Mouse (Mus musculus) lung, embryonic 14.5 days (tissue): ENCODE data around the gene Crisp3. TPM values are rescaled to one million over a fixed set of nuclear protein-coding genes. Genes with fewer than 3 reads are reported as not detected.
"Not testable (repeated sequence)": the region's sequence is repeated elsewhere in the genome, so short reads cannot be mapped to it uniquely, and the experiment has no call there.

Experiments
- ATAC-seq: fragments of 200-750 bp; cut with Nextera tagmentation; 2 replicates; pipeline ENCODE4 v1.8.0; 2017; ENCODE audit warnings: mild to moderate bottlenecking, moderate TSS enrichment, moderate library complexity; ENCODE audit not compliant: insufficient read depth
- DNase-seq: peaks from one replicate; pipeline ENCODE4 v3.0.0-alpha.2; 2015
- H3K27ac ChIP-seq: fragments of 300-500 bp; sonication (generic); 2 replicates; pipeline ENCODE4 v1.5.1; 2014; ENCODE audit warnings: low read depth, mild to moderate bottlenecking, moderate library complexity
- H3K27me3 ChIP-seq: fragments of 300-500 bp; sonication (generic); 2 replicates; pipeline ENCODE4 v1.6.1; 2014; ENCODE audit warnings: low read length, control low read depth; ENCODE audit not compliant: insufficient read depth
- H3K36me3 ChIP-seq: fragments of 300-500 bp; sonication (generic); 2 replicates; pipeline ENCODE4 v1.6.1; 2014; ENCODE audit warnings: control low read depth; ENCODE audit not compliant: insufficient read depth
- H3K4me1 ChIP-seq: fragments of 300-500 bp; sonication (generic); 2 replicates; pipeline ENCODE4 v1.6.1; 2014; ENCODE audit warnings: antibody characterized with exemption, control low read depth; ENCODE audit not compliant: insufficient read depth
- H3K4me2 ChIP-seq: fragments of 300-500 bp; sonication (generic); 2 replicates; pipeline ENCODE4 v1.6.1; 2014; ENCODE audit warnings: mild to moderate bottlenecking
- H3K4me3 ChIP-seq: fragments of 300-500 bp; sonication (generic); 2 replicates; pipeline ENCODE4 v1.5.1; 2014; ENCODE audit warnings: low read depth, low read length
- H3K9ac ChIP-seq: fragments of 300-500 bp; sonication (generic); 2 replicates; pipeline ENCODE4 v1.6.1; 2014
- H3K9me3 ChIP-seq: fragments of 300-500 bp; sonication (generic); 2 replicates; pipeline ENCODE4 v1.6.1; 2016; ENCODE audit warnings: low read depth, low read length, control low read depth
- CTCF ChIP-seq: IDR thresholded peaks from 2 replicates; pipeline ENCODE4 v1.5.1; 2016; ENCODE audit warnings: antibody characterized with exemption, low read depth
- WGBS: fragments of 180-500 bp; shearing (Covaris S2); extraction: QIAGEN DNeasy Blood & Tissue Kit; methylation state at CpG from one replicate; pipeline ENCODE4 v1.1.7; 2014; 5-methylcytosine and 5-hydroxymethylcytosine counted together
- polyA plus RNA-seq: library from polyadenylated mRNA; unstranded; fragments of >200 nt; fragmentation: Nextera tagmentation; extraction: Ambion mirVana; gene quantifications from 2 replicates; pipeline ENCODE4 v1.2.1, GENCODE M21; 2014

Gene Crisp3
- polyA plus RNA-seq, result not detected in 2 replicates

DNA sequence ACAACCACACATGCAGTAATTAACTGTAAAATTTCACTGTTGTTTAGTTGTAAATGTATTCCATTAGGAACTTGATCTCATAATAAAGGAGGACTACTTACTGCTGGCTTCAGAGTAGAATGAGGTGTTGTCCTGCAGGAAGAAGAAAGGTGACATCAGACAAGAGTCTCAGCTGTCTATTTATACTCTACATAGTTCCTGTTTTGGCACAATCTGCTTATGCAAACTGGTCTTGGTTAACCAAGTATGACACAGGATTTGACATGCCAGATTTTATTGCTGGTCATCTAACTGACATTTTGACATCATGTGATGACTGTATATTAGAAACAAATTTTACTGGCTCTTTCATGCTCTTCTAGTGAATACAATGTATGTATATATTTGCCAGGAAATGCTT lies at the start of gene Crisp3:
Gene Crisp3 (minus strand): TSS at position 154 of the 400 bp plus-strand sequence.
- Histone ChIP-seq H3K4me1 (no peaks in the 10 kb centered on the region), H3K4me2 (no peak within 1 kb of the TSS)
- TF ChIP-seq CTCF, result no peak

DNA sequence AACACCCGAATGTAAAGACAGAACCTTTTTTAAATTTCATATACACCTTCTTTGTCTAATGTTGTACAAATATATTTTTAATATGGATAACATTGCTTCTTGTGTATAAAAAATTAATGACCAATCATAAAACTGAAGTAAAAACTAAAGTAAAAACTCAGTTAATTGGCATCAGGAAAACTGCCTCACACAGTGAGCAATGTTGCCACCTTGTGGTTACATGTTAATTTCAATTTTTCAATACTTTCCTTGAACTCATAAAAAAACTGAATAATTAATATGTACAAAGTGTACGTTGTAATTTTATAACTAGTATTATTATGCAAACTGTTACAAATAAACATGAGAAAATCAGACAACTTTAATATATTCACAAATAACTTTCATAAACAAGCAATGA lies 43.3 kb upstream of the Crisp3 start:
- no peak overlapping the region for H3K9ac ChIP-seq
- H3K4me2 ChIP-seq, result no peak overlapping the region
- H3K4me3 ChIP-seq, result no peak overlapping the region
- no peaks in the 10 kb centered on the region for H3K36me3 ChIP-seq
- no peaks in the 10 kb centered on the region for H3K9me3 ChIP-seq
- no peaks in the 10 kb centered on the region for H3K27me3 ChIP-seq
- WGBS, result 68% methylated on average over 2 of the region's 2 CpGs
- 0 out of 2 replicates have a peak, but pooled peaks have one; percentile 18 for TF ChIP-seq CTCF
- H3K27ac ChIP-seq, result no peak overlapping the region
- peak; percentile 18 for DNase-seq
- no peak for ATAC-seq
- H3K4me1 ChIP-seq, result no peaks in the 10 kb centered on the region

More for the DNA sequence above, at the start of gene Crisp3:
- no peak within 1 kb of the TSS for H3K4me3 ChIP-seq
- H3K9ac ChIP-seq, result no peak within 1 kb of the TSS
- no peaks in the 10 kb centered on the region for H3K36me3 ChIP-seq
- DNase-seq (no peak), ATAC-seq (no peak)
- H3K27me3 ChIP-seq, result no peaks in the 10 kb centered on the region
- no peak within 1 kb of the TSS for H3K27ac ChIP-seq
- no peaks in the 10 kb centered on the region for H3K9me3 ChIP-seq

DNA sequence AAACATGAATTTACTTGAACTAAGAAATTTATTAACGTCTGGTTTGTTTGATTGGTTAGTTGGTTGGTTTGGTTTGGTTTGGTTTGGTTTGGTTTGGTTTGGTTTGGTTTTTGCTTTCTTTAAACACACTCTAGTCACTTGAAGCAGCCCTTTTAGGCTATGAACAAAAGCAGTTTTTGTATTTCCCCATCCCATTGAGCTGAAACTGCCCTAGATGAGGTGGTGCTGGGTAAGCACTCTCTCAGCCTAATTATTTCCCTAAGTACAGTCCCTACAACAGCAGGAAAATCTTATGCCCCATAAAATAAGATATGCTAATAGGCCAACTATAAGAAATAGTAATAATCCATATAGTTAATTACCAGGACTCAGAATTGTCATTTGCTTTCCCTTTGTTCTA lies 33.4 kb upstream of the Crisp3 start:
- no peak for DNase-seq
- 61% methylated on average over 1 of the region's 1 CpGs for WGBS
- ATAC-seq, result no peak
- TF ChIP-seq CTCF, result no peak
- Histone ChIP-seq H3K27me3 (no peaks in the 10 kb centered on the region), H3K9me3 (no peaks in the 10 kb centered on the region), H3K4me1 (no peaks in the 10 kb centered on the region), H3K9ac (no peak overlapping the region), H3K36me3 (no peaks in the 10 kb centered on the region), H3K4me2 (no peak overlapping the region), H3K27ac (no peak overlapping the region), H3K4me3 (no peak overlapping the region)

DNA sequence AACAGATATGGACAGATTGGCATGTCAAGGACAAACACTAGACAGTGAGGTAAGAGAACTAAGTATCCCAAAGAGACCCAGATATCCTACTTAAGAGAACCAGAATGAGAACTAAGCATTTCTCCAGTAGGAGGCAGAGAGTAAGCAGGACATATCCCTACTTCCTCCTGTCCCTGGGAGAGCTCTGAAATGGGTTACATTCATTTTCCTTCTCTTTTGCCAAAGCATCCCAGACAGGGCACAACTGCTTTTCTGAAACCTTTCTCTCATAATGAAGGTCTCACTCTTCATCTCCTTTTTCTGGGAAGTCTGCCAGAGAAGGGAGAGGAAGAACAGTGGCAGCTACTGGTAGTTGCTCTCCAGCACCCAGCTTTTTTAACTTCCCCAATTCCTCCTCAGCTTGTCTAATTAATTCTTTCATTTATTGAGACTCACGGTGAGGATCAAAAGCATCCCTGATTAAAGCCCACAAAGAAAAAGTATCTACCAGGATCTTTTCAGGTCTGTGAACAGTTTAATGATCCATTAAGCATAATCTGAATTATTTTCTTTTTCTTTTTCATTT lies 32.9 kb upstream of the Crisp3 start:
- Histone ChIP-seq H3K4me3 (no peak overlapping the region), H3K4me1 (no peaks in the 10 kb centered on the region), H3K9ac (no peak overlapping the region), H3K9me3 (no peaks in the 10 kb centered on the region), H3K4me2 (no peak overlapping the region), H3K27me3 (no peaks in the 10 kb centered on the region), H3K36me3 (no peaks in the 10 kb centered on the region), H3K27ac (no peak overlapping the region)
- ATAC-seq, result no peak
- DNase-seq, result no peak
- WGBS, result 64% methylated on average over 1 of the region's 1 CpGs
- no peak for TF ChIP-seq CTCF

DNA sequence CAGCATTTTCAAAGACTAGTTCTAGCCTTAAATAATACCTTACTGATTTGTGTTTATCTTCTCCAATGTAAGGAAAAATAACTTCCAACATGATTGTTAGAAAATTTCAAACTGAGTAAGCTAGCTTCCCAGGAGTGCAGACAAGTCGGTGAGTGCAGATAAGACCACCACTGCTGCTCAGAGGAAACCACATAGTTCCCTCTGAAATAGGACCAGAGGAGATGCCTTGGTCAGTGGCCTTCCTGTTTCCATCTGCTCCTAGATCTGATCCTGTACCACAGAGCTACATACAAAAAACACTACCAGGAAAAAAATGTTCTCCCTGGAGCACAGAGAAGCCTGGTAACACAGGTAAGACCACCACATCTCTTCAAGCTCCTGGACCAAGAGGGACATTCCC lies 10.4 kb upstream of the Crisp3 start:
- no peaks in the 10 kb centered on the region for H3K27me3 ChIP-seq

DNA sequence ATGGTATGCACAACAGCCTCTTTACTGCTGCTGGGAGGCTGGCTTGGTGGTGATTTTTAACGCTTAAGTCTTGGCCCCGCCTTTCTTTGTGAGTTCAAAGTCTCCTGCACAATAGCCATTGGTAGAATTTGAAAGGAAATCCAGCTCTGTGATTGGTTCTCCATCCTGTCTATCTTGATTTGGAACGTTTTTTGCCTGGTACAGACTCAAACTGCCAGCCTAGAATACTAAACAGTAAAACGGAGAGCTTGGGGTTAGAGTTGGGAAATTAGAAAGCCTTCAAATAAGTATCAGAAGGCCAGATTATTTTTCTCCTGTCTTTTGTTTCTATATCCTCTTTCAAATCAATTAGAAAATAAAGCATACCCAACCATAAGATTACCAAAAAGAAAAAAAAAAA lies 33.5 kb downstream of the Crisp3 start, which contains the start of gene Pgk2:
Gene Pgk2 (minus strand): TSS at position 101 of the 400 bp plus-strand sequence.
- Histone ChIP-seq H3K27me3 (no peaks in the 10 kb centered on the region), H3K9ac (no peak within 1 kb of the TSS), H3K4me1 (no peaks in the 10 kb centered on the region), H3K27ac (no peak within 1 kb of the TSS), H3K4me3 (no peak within 1 kb of the TSS), H3K4me2 (no peak within 1 kb of the TSS), H3K36me3 (no peaks in the 10 kb centered on the region), H3K9me3 (no peaks in the 10 kb centered on the region)
- ATAC-seq, result no peak
- no peak for DNase-seq
- WGBS, result 60% methylated on average over 4 of the region's 4 CpGs
- TF ChIP-seq CTCF, result no peak

More for the DNA sequence above, 10.4 kb upstream of the Crisp3 start:
- WGBS, result 75% methylated on average over 1 of the region's 1 CpGs
- Histone ChIP-seq H3K4me1 (no peaks in the 10 kb centered on the region), H3K36me3 (no peaks in the 10 kb centered on the region), H3K9me3 (no peaks in the 10 kb centered on the region), H3K9ac (no peak overlapping the region), H3K27ac (no peak overlapping the region), H3K4me3 (no peak overlapping the region), H3K4me2 (no peak overlapping the region)
- no peak for DNase-seq
- TF ChIP-seq CTCF, result no peak
- ATAC-seq, result no peak

DNA sequence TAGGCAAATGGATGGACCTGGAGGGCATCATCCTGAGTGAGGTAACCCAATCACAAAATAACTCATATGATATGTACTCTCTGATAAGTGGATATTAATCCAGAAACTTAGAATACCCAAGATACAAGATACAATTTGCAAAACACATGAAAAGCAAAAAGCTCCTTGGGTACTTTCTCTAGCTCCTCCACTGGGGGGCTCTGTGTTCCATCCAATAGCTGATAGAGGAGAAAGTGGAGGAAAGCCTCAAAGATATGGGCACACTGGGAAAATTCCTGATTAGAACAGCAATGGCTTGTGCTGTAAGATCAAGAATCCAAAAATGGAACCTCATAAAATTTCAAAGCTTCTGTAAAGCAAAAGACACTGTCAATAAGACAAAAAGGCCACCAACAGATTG lies 40.3 kb downstream of the Crisp3 start:
- not testable (repeated sequence) for H3K9me3 ChIP-seq, H3K4me3 ChIP-seq, DNase-seq, H3K9ac ChIP-seq, H3K36me3 ChIP-seq, H3K27me3 ChIP-seq, H3K4me2 ChIP-seq, H3K27ac ChIP-seq, ATAC-seq, H3K4me1 ChIP-seq

DNA sequence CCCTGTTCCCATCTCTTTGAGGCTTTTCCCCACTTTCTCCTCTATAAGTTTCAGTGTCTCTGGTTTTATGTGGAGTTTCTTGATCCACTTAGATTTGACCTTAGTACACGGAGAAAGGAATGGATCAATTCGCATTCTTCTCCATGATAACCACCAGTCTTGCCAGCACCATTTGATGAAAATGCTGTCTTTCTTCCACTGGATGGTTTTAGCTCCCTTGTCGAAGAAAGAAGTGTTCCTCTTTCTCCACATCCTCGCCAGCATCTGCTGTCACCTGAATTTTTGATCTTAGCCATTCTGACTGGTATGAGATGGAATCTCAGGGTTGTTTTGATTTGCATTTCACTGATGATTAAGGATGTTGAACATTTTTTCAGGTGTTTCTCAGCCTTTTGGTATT lies 51.9 kb downstream of the Crisp3 start:
- DNase-seq, result not testable (repeated sequence)

More for the DNA sequence above, 51.9 kb downstream of the Crisp3 start:
- 85% methylated on average over 4 of the region's 4 CpGs for WGBS
- H3K4me3 ChIP-seq, H3K9me3 ChIP-seq, ATAC-seq, H3K4me1 ChIP-seq, H3K27me3 ChIP-seq, H3K9ac ChIP-seq, H3K36me3 ChIP-seq, H3K4me2 ChIP-seq, H3K27ac ChIP-seq: not testable (repeated sequence)

Other genes with a start within 250 kb of the Crisp3 start
- not detected in 2 replicates for gene AC192777.2, start 146.8 kb downstream of the Crisp3 start, polyA plus RNA-seq
- not detected in 2 replicates for gene Pgk2, start 33.6 kb downstream of the Crisp3 start, polyA plus RNA-seq
- gene Crisp1, start 76.9 kb upstream of the Crisp3 start, polyA plus RNA-seq, result not detected in 2 replicates